Mouse (Mus musculus): ENCODE data around the gene Oxld1.

The Oxld1 gene

GRCm38 (mm10) chr11:120483448-120483934 lies 25.6 kb upstream of the Oxld1 start:
- DNase-seq (ENCODE audit: low spot score in 2 of 2): no peak

GRCm38 (mm10) chr11:120472052-120472451 lies 14.2 kb upstream of the Oxld1 start:
- DNase-seq (ENCODE audit: low spot score in 2 of 2): no peak

- no peak for DNase-seq (ENCODE audit: low spot score in 2 of 2)
These were observed 9.8 kb upstream of the Oxld1 start for GRCm38 (mm10) chr11:120467736-120468092.

GRCm38 (mm10) chr11:120467051-120467735 lies 9.3 kb upstream of the Oxld1 start, which contains the start of gene Arl16:
Arl16 (minus strand) TSS chr11:120467607.
- DNase-seq (ENCODE audit: low spot score in 2 of 2): peak; percentile 91 to 94

GRCm38 (mm10) chr11:120465521-120465920 lies 7.7 kb upstream of the Oxld1 start:
- DNase-seq (ENCODE audit: low spot score in 2 of 2): no peak

- DNase-seq (ENCODE audit: low spot score in 2 of 2): no peak
These were observed 6.5 kb upstream of the Oxld1 start for GRCm38 (mm10) chr11:120464365-120464764.

GRCm38 (mm10) chr11:120463536-120463935 lies 5.7 kb upstream of the Oxld1 start:
- DNase-seq (ENCODE audit: low spot score in 2 of 2): no peak

GRCm38 (mm10) chr11:120458847-120459597 lies 1.2 kb upstream of the Oxld1 start:
- DNase-seq (ENCODE audit: low spot score in 2 of 2): no peak

GRCm38 (mm10) chr11:120457370-120457769 lies 498 bp downstream of the Oxld1 start:
- no peak for DNase-seq (ENCODE audit: low spot score in 2 of 2)

- no peak for DNase-seq (ENCODE audit: low spot score in 2 of 2)
These were observed 2.5 kb downstream of the Oxld1 start for GRCm38 (mm10) chr11:120455413-120455812.

- DNase-seq (ENCODE audit: low spot score in 2 of 2): no peak
These were observed 2.9 kb downstream of the Oxld1 start for GRCm38 (mm10) chr11:120454965-120455364.

GRCm38 (mm10) chr11:120453306-120453705 lies 4.6 kb downstream of the Oxld1 start, which contains the start of gene Pde6g:
Pde6g (minus strand) TSS chr11:120453500.
- DNase-seq (ENCODE audit: low spot score in 2 of 2): no peak

- DNase-seq (ENCODE audit: low spot score in 2 of 2): no peak
These were observed 5.6 kb downstream of the Oxld1 start for GRCm38 (mm10) chr11:120452246-120452645.

GRCm38 (mm10) chr11:120447179-120447578 lies 10.7 kb downstream of the Oxld1 start:
- DNase-seq (ENCODE audit: low spot score in 2 of 2): no peak

GRCm38 (mm10) chr11:120445475-120445874 lies 12.4 kb downstream of the Oxld1 start:
- DNase-seq (ENCODE audit: low spot score in 2 of 2): no peak

- DNase-seq (ENCODE audit: low spot score in 2 of 2): no peak
These were observed 13.8 kb downstream of the Oxld1 start for GRCm38 (mm10) chr11:120444106-120444505.

- no peak for DNase-seq (ENCODE audit: low spot score in 2 of 2)
These were observed 15.0 kb downstream of the Oxld1 start for GRCm38 (mm10) chr11:120442765-120443280.

- DNase-seq (ENCODE audit: low spot score in 2 of 2): no peak
These were observed 15.5 kb downstream of the Oxld1 start, which contains the start of gene Tspan10 for GRCm38 (mm10) chr11:120442344-120442743. Tspan10 (plus strand) TSS chr11:120442644.

- no peak for DNase-seq (ENCODE audit: low spot score in 2 of 2)
These were observed 19.9 kb downstream of the Oxld1 start for GRCm38 (mm10) chr11:120437857-120438385.

GRCm38 (mm10) chr11:120437152-120437856 lies 20.6 kb downstream of the Oxld1 start, which contains the start of gene Nploc4:
Nploc4 (minus strand) TSS chr11:120437708.
- peak; percentile 83 to 88 for DNase-seq (ENCODE audit: low spot score in 2 of 2)

- no peak for DNase-seq (ENCODE audit: low spot score in 2 of 2)
These were observed 31.1 kb downstream of the Oxld1 start for GRCm38 (mm10) chr11:120426727-120427126.
